Mouse (Mus musculus) thymus, postnatal 10 days (tissue): ENCODE results near the gene Strap.
"Not testable (repeated sequence)": the region's sequence is repeated elsewhere in the genome, so short reads cannot be mapped to it uniquely, and the experiment has no call there.

Experiments
- DNase-seq, 2 experiments: peaks; one replicate each; pipeline ENCODE4 v3.0.0; 2021; ENCODE audit warnings: low spot score in 2 of 2

Gene Strap

DNA sequence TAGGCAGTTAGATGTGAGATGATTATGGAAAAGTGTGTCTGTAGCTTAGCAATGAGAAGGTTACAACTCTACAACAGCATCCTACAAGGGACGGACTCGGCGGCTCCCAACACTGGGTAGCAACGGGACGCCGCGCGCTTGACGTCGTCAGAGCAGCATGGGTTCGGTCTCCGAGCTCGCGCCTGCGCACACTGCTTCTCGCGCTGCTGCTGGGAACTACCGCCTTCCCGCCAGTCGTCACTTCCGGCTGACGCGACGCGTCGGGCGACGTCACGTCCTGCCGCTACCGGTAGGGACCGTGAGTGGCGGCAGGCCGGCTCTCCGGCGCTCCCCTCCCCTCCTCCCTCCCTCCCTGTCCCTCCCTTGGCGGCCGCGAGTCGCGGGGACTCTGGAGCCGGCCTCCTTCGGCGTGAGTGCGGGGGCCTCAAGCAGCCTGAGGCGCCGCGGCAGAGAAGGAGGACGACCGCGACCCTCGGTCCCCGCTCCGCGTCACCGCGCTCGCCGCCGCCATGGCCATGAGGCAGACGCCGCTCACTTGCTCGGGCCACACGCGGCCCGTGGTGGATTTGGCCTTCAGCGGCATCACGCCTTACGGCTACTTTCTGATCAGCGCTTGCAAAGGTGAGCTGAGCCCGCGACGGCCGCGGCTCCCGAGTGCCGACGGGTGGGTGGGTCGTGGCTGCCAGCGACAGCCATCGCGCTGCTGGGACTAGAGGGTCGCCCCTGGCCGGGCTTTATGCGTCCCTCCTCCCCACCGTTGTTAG lies at the start of gene Strap:
TSS of gene Strap (plus strand) at position 233 of the 764 bp plus-strand sequence.
- peak; percentile 85 to 95 for DNase-seq

DNA sequence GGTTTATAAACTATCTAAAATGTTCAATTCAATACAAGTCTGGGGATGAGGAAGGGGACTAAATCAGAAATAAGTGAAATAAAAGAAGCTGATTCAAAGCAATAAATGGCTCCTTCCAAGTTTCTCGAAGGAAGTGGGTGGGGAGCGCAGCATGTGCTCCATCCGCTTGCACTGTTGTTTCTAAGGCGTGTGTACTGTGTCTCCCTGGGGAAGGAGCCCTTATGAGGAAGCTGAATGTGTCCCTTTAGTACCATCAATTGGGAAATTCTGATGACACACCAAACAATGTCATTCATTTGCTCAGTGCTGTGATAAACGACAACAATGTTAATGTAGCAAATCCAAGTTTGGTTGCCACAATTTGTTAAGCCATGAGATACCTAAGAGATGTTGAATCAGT lies 47.2 kb upstream of the Strap start:
- no peak for DNase-seq

DNA sequence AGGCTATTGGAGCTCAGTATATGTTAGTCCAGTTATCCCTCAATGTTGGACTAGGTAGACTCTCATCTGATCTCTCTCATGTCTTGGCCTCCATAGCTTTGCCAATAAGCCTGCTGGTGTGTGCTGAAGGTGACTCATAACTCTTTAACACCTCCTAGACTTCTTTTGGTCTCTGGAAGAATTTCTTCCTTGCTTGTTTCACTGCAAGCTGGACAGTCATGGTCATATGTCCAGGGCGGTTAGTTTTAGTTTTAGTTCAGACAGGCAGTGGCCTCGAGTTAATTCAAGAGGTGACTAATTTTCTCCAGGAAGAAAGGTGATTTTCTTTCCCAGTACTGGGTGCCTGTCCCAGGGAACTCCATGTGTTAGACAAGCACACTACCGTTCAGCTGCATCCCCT lies 46.8 kb upstream of the Strap start:
- no peak for DNase-seq

DNA sequence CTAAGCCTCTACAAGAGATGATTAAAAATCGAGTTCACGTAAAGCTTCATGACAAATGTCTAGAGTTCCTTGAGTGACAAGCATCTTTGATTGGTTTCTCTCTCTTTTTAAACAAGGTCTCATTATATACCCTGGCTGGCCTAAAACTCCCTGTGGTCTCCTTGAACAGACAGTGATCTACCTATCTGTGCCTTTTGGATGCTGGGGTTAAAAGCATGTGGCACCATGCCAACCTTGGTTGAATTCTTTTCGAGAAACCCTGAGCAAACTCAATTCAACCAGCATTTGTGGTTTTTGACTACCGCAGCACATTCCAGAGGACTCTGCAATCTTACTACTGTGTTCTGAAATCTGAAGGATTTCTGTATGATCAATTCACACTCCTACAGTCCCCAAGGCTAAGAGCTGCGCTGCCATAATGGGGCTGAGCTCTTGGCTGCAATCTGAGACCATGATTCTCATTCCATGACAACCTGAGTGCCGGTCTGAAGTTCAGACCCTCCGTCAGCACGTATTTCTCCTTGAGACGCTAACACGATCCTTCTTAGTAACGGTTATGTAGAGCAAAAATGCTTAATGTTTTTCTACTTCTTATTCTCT lies 46.3 kb upstream of the Strap start:
- no peak for DNase-seq

DNA sequence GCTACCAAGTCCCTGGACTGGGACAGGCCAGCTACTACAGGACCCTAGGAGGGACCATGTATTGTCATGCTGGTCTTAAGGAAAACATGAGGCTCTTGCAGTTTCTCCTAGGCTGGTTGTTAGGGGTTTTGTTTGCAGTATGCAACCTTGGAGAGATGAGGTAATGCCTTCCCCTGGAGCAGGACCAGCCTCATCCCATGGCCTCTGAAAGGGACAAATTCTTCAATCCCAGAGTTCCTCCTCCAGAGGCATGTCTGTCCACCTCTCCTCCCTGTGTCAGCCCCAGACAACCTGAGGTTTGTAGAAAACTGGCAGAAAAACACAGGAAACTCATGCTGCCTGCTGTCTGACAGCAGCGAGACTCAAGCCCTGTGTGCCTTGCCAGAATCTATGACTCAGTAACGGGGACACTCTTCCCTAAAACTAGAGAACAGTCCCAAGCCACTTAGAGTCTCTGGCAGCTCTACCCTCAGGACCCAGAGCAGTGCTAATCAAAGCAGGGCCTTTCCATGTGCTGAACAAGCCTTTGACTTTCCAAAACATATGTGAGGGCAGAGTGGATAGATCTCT lies 44.2 kb upstream of the Strap start:
- DNase-seq: no peak

DNA sequence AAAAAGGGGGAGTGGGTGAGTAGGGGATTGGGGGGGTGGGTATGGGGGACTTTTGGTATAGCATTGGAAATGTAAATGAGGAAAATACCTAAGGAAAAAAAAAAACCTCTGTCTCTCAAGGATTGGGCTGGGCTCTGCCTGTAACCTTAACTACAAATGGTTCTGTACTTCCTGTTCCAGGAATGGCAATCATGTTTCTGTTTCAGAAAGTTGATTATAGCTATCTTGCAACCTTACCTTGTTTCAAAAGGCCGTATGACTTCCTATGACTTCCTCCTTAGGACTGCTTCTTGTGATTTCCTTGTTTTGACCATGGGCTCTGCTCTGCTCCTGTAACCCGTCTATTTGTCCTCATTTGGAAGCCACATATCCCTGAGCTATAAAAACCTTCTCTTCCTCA lies 40.6 kb upstream of the Strap start:
- no peak for DNase-seq

DNA sequence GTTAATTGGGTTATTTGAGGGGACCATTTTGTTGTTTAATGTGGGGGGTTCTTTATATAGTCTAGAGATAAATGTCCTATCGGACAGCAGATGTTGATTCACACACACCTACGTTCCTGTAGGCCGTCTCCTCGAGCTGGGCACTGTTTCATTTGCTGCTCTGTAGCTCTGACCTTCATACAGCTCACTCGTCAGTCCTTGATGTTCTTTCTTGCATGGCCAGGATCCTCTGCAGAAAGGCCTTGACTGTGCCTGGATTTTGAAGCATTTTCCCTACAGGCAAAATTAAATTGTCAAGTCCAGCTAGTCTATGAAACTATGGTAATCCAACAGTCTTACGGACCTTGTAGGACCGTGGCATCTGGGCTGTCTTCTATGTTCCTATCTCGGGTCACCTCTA lies 39.8 kb upstream of the Strap start:
- DNase-seq: no peak

DNA sequence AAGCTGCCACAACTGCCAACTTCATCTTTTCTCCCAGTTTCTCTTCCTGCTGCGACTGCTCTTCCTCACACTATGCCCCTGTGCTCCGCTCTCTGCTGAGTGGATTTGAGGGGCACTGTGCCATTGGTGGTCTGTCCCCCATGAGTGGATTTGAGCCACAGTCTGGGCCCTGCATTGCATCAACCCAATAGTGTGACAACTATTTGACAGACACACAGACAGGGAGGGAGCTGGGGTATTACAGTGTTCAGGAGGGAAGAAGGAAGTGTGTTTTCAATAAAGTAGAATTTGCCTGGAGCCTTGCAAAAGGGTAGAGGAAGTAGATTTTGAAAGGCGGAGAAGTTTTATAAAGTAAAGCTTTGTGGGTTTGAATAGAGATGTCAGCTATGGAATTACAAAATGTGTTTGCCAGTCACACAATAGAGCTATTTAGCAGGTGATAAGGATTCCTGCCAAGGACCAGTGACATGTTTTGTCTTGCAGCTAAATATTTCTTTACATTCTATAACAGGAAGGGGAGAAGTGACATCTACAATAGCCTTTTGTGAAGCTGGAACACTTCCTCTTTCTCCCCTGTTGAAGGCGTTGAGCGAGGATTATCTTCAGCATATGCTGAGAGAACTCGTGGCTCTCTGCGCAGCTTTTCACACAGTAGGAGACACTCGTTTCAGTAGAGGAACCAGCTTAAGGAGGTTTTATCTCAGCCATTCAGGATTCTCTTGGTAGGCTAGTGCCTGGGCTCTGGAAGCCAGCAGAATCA lies 38.3 kb upstream of the Strap start:
- DNase-seq: no peak

DNA sequence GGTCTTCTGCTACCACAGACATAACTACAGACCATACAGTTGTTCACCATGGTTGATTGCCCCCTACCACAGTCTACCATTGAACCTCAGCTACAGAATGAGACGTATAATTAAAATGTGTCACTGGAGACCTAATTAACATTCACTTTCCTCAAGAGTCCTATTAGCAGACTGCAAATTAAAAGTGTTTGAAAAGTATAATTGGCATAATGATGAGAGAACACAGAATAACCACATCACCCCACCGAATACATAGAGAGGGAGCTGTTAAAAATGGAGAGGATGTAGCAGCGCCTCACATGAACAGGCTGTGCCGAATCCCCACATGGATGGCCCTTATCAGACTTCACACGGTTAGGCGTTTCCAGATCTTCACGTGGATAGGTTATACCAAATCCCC lies 35.4 kb upstream of the Strap start:
- DNase-seq: no peak

DNA sequence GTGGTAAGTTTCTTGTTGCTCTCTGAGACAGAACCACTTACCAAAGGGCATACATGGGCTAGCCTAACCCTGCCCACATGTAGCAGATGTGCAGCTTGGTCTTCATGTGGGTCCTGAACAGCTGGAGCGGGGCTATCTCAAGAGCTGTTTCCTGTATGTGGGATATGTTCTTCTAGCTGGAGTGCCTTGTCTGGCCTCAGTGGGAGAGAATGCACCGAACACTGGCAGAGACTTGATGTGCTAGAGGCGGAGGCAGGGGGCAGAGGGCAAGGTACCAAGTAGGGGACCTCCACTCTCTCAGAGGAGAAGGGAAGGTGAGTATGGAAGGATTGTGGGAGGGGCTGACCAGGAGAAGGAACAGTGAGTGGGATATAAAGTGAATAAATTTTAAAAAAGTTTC lies 32.7 kb upstream of the Strap start:
- DNase-seq: no peak

DNA sequence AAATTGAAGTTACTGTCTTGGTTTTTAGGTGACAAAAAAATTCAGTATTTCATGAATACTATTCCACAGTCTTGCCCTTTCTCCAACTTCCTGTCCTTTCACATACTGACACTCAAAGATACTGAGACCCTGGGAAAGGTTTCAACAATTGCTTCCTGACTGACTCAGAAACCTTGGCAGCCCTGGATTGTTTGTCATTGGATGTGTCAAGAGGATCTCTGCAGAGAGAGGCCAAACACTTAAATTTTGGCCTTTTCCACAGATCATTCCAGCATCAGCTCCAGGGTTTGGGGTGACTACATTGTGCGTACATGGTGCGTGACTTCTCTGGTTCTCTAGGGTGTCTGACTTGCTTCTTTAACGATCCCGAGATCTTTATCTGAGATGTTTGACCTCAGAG lies 32.0 kb upstream of the Strap start:
- DNase-seq: no peak

DNA sequence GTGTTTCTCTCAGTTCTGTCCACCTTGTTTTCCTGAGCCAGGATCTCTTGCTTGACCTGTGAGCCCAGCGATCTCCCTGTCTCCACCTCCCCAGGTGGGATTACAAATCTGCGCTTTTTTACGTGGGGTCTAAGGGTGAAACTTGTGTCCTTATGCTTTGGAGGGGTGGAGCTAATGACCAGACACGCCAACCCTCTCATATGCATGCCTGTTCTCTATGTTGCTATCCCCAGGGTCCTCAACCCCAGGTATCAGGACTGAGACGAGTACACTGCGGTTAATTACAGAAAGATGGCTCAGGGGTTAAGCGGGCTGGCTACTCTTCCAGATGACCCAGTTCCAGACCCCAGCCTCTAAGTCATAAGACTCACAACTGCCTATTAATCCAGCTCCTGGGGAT lies 31.4 kb upstream of the Strap start:
- DNase-seq: no peak

DNA sequence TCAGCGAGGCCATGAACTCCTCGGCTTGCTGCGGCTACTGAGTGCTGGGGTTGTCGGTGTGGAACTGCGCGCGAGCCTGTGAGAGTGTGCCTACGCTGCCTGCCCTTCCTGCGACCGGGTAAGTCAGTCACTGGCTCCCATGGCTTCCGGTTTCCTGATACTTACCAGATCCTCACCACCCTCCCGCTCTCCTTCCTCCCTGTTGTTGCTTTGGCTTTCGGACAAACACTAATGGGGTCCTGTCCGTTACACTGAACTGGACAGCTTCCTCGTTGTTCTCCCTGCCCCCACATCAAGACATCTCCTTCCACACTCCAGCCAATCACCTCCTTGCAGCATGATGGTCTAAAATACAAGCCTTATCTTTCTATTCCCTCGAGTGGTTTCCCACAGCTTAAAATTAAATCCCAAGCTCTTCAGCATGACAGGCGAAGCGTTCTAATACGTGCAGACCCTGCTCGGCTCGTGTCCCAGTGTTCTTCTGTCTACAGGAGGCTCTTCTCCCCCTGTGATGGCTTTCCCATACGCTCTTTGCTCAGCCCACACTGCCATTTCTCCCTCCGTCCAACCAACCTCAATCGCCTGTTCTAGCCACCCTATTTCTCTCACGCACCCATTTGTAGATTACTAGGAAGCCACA lies 30.5 kb upstream of the Strap start:
- no peak for DNase-seq

DNA sequence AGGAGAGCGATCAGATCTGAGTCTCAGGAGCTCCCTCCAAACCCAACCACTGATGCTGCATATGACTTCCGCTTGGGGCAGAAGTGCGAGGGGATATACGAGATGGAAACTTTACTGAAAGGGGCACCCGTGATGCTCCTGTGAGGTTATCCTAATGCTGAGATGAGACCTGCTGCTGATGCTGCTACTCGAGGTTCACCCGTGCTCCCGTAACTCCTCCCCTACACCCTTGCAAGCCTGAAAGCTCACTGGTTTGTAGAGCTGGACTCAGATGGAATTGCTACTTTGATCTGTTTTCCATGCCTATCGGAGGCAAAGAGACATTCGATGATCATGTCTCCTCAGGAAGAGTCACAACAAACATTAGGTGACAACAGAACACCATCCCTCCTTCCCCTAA lies 28.7 kb upstream of the Strap start:
- no peak for DNase-seq

DNA sequence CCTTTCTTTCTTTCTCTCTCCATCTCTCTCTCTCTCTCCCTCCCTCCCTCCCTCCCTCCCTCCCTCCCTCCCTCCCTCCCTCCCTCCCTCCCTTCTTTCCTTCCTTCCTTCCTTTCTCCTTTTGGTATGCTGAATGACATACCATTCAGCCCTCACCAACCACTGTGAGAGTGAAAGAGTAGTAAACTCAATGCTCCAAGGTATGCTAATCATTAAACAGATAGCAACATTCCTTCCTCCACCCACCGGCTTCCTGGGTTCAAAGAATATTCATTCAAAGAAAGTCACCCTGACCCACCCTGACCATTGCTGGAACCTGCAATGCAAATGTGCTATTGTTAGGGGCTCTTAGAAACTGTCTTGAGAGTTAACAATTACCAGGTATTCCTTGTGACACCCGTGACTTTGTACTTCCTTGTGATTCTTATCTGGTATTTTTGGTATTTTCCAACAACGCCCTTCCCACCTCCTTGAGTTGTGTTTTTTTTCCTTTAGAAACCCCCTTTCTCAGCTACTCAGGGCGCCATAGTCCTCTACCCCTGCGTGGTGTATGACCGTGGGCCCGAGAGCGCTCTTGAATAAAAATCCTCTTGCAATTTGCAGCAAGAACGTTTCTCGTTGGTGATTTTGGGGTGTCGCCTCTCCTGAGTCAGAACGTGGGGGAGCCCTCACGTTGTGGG lies 26.0 kb upstream of the Strap start:
- not testable (repeated sequence) for DNase-seq

DNA sequence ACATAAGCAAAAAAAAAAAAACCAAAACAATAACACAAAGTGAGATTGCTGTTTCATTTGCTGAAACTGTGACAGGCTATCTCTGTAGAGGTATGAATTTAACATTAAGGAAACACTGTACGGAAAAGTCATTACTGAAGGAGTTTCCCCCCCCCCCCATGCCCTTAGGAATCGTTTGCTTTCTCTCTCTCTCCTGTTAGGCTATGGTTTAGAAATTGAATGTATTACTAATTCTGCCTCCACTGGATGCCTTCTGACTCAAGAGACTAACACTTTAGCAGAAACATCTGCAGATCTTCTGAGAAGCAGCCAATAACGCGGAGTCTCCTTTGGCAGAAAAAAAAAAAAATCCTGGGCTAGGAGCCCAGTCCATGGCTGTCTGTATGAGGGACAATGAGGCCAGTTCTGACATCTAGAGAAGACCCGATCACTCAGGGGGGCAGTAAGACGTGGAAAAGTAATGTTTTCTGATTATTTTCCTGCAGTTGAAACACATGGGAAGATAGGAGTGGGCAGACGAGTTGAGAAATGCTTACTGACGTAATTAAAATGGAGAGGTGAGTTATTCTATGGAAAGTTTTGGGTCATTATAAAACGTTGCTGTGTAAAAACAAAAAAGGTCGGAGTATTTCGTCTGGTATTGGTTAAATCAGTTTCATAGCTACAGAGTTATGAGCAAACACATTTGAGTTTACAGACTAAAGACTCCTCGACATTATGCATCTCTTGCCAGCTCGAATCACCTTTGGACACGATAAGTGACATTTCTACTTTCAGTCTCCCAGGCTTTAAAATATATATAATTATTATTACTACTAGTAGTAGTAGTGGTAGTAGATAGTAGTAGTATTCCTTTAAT lies 24.5 kb upstream of the Strap start:
- no peak for DNase-seq

DNA sequence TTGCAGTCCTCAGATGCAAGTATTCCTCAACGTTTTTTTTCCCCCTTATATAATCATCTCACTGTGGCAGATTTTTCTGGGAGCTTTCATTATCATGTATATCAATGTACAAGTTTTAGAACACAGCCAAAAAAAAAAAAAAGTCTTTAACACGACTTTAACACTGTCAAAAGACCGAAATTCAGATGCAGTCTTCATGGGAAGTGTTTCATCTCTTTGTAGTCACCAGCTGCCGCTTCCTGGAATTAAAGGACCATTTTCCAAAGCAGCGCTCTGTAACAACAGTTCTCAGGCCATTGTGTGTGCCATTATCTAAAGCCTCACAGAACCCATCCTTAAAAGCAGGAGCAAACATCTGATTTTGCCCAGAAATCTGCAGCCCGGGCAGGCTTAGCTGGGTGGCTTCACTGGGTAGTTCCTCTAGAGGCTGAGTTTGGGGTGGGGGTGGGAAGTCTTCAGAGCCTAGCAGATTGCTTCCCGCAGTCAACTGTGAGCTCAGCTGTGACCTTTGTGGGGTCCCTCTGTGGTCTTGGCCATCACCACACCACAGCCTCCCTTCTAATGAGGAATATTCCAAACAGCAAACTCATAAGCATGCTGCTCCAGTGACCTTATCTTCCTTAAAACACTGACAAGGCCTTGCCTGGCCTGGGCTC lies 22.1 kb upstream of the Strap start:
- no peak for DNase-seq

DNA sequence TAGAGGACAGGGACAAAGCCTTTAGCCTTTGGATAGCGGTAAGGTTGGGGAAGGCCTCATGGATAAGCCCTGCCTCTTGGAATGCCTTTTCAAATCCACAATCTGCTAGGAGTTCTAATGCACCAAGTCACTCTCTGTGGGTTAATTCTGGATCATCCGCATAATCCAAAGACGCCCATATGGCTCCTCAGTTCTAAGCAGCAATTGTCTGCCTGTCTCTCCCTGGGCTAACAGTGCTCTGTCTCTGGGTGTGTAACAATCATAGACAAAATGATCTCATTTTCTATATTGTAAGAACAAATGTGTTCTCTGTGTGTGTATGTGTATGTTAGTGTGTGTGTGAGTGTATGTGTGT lies 21.6 kb upstream of the Strap start:
- DNase-seq: no peak

DNA sequence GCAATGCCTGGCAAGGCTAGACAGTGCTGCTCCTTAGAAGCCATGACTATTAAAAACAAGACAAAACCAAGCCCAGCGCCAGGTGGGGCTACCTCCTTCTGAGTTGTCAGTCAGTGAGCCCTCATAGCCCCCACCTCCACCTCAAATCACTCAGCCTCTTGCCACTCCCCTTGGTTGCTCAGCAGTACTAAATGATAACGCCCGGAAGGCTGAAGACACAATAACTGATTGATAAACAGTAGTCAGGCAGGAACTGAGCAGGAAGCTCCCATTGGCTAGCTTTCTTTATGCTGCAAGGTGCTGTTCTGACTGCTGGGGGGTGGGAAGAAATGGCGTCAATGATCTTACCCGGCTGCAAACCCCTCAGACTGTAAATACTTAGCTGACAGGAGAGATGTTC lies 18.1 kb upstream of the Strap start:
- no peak for DNase-seq

DNA sequence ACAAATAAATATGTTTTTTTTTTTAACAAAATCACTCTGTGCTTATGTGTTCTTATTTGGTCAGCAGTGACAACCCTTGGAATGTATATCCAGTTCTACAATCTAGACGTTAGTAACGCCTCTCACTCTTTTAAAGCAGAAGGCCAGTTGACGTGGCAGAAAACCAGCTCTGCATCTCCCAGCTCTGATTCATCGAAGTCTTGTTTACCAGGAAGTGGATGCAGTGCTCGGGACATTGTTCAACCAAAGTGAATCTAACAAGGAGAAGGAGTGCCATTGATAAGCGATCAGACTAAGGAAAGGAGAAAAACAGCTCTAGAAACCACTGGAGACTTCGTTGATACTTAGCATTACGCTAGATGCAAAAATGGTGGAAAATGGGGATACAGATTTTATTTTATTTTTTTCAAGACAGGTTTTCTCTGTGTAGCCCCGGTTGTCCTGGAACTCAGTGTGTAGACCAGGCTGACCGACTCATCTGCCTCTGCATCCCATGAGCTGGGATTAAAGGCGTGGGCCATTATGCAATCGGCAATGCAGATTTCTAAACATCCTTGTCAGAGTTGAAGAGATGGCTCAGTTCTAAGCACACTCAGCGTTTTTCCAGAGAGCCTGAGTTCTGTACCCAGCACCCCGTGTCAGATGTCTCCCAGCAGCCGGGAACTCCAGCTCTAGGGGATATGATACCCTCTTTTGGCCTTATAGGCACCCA lies 12.5 kb upstream of the Strap start:
- DNase-seq: no peak
